Mouse (Mus musculus) T-helper 17 cell (primary cell): ENCODE data around the gene Ncor2.
"Not testable (repeated sequence)": the region's sequence is repeated elsewhere in the genome, so short reads cannot be mapped to it uniquely, and the experiment has no call there.

Source experiments
- in situ Hi-C, 2 experiments: fragments of 300-600 bp; cut with MboI, MseI; formaldehyde crosslinking; loops; 1 replicate in 1 of 2; 2 replicates in 1 of 2; pipeline ENCODE4 v1.15.1; 2025; ENCODE audit warnings: high pct_unique_total_duplicates in 2 of 2

The Ncor2 gene

DNA sequence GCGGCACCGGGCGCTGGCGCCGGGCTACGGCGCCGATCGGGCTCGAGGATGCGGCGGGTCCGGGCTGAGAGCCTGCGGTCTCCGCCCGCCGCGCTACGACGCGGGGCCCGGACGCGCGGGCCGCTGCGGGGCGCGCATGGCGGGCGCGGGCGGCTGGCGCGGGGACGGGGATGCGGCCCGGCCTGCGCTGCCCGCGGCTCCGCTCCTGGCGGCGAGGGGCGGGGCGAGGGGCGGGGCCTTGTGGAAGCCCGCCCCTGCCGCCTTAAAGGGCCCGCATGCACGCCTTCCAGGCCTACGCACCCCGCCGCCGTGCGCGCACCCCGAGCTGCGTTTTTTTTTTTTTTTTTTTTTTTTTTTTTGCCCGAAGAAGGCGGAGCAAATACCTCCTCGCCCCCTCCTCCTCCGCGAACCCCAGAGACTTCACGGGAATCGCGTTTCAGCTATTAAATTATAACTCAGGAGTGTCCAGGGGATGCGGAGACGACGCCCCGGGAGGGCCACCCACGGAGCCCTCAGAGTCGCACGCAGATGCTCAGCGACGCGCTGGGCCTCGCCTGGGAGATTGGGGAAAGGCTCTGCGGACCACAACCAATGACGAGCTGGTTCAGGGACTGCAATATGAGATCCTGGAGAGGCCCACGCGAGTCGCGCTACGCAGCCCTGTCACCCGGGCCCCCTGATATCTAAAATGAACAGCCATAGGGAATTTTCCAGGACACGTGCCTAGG, at the start of gene Ncor2:
TSS of gene Ncor2 (minus strand) at position 213 of the 728 bp plus-strand sequence.
- in situ Hi-C loops: no loop called here

DNA sequence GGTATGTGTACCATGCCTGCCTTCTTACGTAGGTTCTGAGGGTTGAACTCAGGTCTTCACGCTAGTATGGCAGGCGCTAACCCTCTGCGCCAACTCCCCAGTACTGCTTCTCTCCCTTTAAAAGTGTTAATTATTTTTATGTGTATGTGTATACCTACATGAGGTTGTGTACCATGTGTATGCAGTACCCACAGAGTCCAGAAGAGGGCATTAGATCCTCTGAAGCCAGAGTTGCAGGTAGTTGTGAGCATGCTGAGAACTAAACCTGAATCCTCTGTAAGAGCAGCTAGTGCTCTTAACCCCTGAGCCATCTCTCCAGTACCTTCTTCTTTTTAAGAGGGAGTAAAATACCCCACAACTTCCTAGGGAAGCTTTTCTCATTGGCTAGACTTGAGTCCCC, 48.7 kb upstream of the Ncor2 start:
- in situ Hi-C loops: loop anchor here in 1 of 2 experiments (10.0 kb wide), 1 partner anchor 493 kb away; no protein-coding TSS in a partner anchor

DNA sequence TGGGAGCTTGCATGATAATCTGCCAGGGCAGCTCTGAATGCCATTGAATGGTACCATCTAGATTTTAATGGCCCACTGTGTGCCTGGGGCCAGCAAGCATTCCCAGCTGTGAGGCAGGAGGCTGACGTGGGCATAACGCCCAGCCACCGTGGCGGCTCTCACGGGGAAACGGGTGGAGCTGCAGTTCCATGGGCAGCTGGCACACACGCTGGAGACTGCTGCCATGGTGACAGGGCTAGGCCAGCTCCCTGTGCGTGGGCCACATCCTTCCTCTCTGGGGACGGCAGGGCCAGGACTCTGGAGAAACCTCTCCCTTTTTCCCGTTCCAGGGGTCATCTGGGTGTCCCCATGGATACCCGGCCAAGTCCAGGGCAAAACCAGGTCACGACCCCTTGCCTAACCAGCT, 47.2 kb upstream of the Ncor2 start:
- in situ Hi-C loops: loop anchor here in 1 of 2 experiments (10.0 kb wide), 1 partner anchor 491 kb away; no protein-coding TSS in a partner anchor

DNA sequence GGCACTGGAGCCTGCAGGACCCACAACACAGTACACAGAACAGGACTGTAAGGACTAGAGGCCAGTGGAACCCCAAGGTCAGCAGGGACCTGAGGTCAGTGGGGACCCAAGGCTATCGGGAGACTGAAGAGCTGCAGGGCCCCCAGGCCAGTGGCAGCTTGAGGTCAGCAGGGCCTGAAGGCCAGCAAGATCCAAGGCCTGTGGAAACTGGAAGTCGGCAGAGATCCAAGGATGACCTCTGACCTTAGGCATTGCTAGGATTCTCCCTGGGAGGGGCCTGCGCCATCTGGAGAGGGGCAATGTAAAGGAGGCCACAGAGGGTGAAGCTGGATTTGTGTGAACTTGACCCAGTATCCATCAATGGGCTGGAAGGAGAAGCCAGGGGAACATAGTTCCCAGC, 45.9 kb upstream of the Ncor2 start:
- in situ Hi-C loops: loop anchor here in 1 of 2 experiments (10.0 kb wide), 1 partner anchor 490 kb away; no protein-coding TSS in a partner anchor

DNA sequence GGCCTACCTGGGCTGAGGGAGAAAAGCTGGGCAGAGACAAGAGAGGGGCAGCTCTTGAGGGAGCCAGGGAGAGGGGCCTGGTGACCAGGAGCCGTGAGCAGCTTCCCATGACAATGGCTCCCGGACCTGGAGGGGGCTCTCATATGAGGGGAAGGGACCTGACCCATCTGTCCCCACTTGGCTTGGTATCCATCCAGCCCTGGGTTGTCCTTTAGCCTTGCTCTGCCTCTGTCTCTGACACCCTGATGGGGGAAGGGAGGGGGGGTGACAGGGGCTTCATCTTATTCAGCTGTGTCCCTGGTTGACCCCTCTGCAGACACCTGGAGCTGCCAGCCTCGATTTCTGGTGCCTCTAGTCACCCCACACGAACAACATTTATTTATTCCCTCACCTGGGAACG, 44.9 kb upstream of the Ncor2 start:
- in situ Hi-C loops: loop anchor here in 1 of 2 experiments (10.0 kb wide), 1 partner anchor 489 kb away; no protein-coding TSS in a partner anchor

DNA sequence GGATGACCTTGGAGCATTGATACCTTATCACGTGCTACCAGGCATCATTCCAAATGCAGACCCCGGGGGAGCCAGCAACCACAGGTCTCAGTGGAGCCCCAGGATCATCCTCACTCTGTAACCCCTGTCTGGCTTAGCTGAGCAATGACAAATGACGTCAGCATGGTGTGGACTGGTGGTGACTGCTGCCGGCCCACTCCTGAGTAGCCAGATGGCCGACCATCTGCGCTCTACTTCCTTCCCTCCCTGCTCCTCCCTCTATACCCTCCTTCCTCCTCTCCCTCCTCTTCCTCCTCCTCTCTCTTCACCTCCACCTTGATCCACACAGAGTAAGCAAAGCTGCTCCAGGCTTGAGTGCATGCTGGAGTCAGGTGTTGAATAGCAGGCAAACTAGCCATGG, 43.7 kb upstream of the Ncor2 start:
- in situ Hi-C loops: loop anchor here in 1 of 2 experiments (10.0 kb wide), 1 partner anchor 488 kb away; no protein-coding TSS in a partner anchor

DNA sequence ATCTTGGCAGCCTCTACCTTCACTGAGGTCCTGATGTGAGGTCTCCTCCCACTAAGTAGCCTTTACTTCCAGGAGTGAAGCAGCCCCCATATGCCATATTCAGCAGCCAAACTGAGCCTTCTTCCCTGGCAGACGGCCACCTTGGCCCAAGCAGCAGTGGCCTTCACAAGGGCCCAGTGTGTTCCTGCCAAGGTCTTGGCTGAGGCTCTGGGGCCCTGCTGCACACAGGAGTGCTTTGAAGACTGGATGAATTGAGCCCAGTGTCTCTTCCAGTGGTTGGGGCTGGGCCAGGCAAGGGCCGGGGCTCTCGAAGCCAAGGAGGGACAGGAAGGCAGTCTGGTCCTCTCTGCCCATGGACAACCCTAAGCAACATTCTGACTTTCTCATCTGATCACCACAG, 42.8 kb upstream of the Ncor2 start:
- in situ Hi-C loops: loop anchor here in 1 of 2 experiments (10.0 kb wide), 1 partner anchor 487 kb away; no protein-coding TSS in a partner anchor

DNA sequence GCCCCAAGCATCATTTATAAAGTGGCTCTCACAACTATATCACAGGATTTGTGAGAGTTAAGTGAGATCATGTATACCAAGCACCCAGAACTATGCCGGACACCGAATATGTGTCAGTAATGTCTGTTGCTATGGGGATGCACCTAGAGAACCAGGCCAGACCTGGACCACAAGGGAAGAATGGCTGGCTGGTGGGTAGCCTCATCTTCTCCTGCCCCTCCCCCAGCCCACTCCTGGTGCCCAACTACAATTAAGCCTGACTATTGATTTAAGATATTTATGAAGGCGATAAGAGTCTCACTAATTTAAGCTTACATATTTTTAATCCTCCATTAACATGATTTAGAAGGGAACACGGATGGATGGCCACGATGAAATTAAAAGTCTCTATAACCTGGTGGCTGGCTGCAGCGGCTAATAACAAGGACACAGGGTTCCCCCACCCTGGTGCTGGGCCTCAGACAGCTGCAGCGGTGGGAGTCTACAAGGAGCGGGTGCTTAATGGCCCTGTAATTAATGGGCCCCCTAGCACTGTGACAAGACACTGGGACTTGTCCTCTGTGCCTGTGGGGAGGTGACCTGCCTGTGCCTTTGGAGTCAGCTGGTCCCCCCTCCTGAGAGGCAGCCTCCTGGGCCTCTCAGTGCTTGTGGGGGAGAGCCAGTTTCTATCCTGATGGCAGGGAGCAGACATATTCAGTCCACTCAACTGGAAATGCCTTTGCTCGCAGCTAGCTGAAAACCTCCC, 38.6 kb upstream of the Ncor2 start:
- in situ Hi-C loops: loop anchor here in 1 of 2 experiments (10.0 kb wide), 2 partner anchors 47 to 623 kb away; no protein-coding TSS in a partner anchor

DNA sequence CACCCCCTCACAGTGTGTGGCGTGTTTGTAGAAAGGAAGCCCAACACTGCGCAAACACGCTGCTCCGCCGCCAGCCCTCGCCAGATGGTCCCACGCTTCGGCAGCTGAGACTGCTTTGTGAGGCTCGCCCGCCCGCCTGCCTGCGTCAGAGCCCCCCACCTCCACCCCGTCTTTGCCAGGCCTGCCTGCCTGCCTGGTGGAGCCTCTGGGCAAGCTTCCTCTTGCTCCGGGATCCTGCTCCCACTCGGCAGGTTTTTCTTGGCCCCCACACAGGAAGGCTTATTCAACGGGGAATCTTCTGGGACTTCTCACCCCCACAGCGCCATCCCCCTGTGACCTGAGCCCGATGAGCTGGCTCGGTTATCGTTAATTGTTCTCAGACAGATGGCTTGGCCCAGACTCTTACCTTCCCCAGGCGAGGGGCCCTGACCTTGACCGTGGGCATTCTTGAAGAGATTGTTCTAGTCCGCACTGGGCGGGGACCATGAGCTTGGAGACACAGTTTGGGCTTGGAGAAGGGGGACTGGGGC, 37.0 kb upstream of the Ncor2 start:
- in situ Hi-C loops: loop anchor here in 1 of 2 experiments (10.0 kb wide), 2 partner anchors 49 to 621 kb away; no protein-coding TSS in a partner anchor

DNA sequence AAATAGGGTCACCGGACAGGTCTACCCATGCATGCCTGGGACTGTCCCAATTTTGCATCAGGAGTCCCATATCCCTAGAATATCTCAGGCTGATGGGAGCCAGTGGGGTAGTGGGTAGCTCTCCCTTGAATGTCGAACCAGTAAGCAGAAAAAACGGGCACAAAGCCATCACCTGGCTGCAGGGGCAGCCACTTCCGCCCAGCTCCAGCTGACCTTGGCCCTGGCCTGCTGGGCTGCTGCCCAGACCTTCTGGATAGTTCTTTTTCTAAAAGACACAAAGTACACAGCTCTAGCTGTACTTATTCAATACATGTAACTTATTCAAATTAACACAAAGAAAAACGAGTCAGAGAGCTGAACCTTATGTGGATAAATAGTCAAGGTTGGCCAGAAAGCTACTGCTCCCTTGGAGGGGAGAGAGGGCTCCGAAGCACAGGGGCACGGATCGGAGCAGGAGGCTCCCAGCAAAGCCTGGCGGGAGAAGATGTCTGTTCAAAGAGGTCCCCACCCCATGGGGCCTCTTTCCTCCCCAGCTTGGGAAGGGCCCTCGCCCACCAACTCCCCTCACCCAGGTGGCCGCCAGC, 36.4 kb upstream of the Ncor2 start:
- in situ Hi-C loops: loop anchor here in 1 of 2 experiments (10.0 kb wide), 2 partner anchors 49 to 621 kb away; no protein-coding TSS in a partner anchor

DNA sequence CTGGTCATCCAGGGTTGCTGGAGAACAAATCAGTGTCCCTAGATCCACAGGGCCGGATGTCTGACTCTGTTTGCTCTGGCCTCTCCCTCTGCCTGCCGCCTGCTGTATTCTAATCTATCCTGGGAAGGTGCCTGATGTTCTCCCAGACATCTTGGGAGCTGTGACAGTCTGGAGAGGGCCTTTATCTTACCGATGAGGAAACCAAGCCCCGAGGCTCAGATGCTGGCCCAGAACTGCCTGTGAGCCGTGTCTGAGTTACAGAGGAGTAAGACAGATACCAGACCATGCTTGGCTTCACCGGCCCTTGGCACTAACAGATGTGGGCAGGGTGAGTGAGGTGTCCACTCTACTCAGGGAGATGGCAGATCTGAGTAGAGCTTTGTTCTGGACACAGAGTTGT, 35.0 kb upstream of the Ncor2 start:
- in situ Hi-C loops: loop anchor here in 1 of 2 experiments (5.0 to 10.0 kb wide), 3 partner anchors 51 to 619 kb away; no protein-coding TSS in a partner anchor

DNA sequence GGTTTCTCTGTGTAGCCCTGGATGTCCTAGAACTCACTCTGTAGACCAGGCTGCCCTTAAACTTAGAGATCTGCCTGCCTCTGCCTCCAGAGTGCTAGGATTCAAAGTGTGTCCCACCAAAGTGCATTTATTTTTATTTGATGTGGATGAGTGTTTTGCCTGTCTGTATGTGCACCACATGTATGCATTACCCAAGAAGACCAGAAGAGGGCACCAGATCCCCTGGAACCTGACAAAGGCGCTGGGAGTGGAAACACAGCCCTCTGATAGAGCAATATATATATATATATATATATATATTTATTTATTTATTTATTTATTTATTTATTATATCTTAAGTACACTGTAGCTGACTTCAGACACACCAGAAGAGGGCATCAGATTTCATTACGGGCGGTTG, 25.9 kb upstream of the Ncor2 start:
- in situ Hi-C loops: not testable (repeated sequence)

DNA sequence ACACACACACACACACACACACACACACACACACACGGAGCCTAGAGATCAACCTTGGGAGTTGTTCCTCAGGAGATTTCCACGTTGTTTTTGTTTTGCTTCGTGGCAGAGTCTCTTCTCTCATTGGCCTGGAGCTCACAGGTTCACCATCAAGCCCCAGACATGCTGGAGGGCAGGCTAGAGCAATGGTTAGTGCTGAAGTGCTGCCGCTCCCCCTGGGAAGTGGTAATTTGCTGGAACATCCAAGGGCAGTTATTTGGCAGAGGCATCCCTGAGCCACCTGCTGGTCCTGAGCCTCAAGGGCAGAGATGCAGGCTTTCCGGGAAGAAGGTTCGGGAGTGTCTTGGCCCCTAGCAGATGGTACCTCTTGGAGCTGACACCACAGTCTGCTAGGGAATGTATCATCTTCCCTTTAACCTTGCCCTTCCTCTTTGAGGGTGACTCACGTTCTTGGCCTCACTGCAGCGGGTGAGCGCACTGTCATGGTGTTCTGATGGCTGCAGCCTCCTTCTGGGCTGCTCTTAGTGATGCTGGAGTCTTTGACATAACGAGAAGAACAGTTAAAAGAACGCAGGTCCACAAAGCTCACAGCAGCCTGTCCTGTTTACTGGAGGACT, 25.3 kb upstream of the Ncor2 start:
- in situ Hi-C loops: no loop called here

DNA sequence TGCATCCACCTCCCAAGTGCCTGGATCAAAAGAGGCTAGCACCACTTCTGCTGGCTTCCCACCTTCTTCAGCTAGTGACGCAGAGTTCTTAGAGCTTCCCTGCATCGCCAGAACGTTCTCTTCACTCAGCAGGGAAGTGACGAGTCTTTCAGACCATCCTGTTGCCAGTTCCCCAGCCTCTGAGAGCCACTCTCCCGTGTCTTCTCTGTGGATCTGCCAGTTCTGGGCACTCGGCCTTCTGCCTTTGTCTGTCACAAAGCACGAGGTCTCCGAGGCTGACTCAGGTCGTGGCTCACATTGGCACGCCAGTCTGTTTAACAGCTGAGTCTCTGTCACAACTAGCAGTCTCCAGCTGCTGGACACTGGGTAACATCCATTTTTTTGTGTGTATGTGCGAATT, 24.7 kb upstream of the Ncor2 start:
- in situ Hi-C loops: no loop called here

DNA sequence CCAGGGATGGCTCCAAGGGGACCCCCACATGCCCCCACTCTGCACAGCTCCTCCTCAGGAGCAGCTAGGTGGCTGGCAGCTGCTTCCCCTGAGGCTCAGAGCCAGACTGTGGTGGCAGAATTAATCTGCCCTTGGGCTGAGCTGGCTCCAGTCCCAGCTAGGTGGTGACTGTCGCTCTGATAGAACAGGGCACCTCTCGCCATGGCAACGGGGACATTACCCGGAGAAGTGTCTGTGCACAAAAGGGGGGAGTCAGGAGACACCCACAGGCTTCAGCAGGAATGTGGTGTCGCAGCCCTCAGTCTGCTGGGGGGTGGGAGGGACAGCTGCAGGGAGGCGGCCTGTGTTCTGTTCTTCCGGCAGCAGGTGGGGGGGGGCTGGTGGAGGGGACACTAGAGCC, 24.1 kb upstream of the Ncor2 start:
- in situ Hi-C loops: no loop called here

DNA sequence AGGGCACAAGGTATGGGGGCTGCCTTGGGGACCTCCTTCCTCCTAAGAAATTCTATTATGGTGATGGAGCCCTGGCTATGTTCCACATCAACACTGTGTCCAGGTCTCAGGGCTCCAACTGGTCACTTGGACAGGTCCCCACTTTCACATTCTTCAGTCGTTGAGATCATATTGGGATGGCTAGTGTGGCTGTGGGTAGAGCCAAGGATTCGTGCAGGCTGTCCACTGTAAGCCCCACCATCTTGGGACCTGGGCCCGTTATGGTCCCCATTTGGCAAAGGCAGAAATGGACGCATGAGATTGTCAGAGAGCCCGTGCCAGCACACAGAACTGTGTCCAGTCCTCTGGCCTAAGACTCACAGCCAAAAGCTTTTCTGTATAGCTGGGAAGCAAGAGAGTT, 23.1 kb upstream of the Ncor2 start:
- in situ Hi-C loops: no loop called here

DNA sequence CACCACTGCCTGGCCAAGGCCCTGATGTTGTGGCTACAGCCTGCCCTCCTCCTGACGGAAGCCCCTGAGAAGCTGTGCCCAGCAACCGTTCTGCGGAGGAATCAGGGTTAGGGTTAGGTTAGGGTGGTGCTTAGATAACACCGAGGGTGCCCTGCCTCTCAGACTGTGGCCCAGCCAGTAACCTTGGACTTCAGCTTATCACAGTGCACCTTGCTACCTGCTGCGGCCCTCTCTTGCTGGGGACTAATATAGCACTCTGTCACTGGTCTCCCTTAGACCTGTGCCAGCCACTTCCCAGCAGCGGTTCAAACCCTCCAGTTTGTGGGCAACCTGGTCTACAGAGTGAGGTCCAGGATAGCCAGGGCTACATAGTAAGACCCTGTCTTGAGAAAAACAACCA, 20.1 kb upstream of the Ncor2 start:
- in situ Hi-C loops: no loop called here

DNA sequence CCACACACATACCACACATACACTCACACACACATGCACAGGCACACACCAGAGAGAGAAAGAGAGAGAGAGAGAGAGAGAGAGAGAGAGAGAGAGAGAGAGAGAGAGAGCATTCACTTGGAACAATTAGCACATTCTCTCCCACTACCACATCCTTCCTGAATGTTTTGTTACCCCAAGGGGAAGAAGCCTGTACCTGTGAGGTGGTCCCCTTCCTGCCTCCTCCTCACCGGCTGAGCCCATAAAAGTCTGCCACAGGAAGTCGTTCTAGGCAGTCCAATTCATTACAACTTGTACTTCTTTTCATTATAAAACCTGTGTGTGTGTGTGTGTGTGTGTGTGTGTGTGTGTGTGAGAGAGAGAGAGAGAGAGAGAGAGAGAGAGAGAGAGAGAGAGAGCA, 18.3 kb upstream of the Ncor2 start:
- in situ Hi-C loops: not testable (repeated sequence)

DNA sequence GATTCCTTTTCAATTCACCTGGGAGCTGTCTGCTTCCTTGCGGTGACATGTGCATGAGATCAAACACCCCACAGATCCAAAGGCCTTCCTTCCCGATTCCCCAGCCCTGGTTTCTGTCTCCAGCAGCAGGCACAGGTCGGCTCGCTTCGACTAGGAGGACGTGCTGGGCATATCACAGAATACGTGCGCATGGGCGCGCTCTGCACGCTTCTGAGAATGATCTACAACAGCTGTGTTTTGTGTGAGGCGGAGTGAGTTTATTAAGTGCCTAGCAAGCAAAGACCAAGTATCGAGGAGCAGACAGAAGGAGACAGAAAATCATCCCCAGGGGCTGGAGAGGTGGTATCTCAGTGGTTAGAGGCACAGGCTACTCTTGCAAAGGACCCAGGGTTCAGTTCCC, 17.0 kb upstream of the Ncor2 start:
- in situ Hi-C loops: no loop called here

DNA sequence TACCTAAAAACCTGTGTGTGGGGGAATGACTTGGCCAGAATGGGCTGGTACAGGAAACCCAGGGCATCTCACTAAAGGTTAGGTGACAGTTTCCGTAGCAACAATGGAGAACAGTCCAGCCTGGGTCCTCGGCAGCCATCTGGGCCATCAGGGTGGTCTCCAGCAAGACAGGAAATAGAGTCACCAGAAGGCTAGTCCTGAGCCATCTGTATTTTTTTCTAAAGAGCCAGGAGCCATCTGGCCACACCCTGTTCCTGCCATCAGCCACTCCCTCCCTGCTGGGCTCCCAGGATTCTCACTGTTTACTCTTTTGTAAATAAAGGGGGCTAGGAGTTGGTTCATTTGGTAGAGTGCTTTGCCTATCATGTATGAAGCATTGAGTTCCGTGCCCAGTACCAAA, 16.1 kb upstream of the Ncor2 start:
- in situ Hi-C loops: no loop called here
